Mouse (Mus musculus): ENCODE measurements around the gene Nlrp9c.
"Not testable (repeated sequence)": the region's sequence is repeated elsewhere in the genome, so short reads cannot be mapped to it uniquely, and the experiment has no call there.

Gene Nlrp9c

DNA sequence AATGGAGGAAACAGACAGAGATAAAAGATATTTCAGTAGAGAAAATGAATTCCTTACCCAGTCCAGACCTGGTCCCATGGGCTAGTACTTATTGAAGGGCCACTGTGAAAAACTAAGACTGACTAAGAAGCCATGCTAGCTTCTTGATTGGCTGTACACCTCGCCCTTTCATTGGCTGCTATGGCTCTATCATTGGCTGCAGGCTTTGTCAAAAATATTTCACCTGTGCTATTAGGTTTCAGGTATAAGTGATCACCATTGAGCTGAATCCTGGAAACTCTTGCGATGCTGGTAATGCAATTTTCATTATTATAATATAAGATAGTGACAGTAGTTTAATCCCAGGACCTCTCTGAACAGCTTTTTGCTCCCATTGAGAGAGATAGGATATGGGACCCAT is at the start of gene Nlrp9c:
Gene Nlrp9c, minus strand, starts transcription at position 101 of the 400 bp plus-strand sequence.
- not testable (repeated sequence) for DNase-seq (ENCODE audit: extremely low read depth, low read depth, low spot score)

DNA sequence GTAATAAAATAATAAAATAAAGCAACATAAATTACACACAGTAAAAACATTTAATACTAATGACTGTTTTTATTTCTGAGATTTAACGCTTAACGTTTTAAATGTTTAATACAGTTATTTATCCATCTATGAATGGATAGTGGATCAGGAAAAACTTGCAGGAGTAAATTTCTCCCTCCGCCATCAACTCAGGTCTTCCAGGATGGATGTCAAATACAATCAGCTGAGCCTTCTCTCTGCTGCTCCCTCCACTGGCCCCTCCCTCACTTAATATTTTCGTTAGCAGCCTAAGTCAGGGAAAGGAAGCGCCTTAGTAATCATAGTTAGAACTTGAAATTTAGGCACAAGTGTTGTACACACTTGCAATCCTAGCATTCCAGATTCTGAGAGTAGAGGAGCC is 31.3 kb upstream of the Nlrp9c start, which contains the start of gene Nlrp4a:
Gene Nlrp4a, plus strand, starts transcription at position 301 of the 400 bp plus-strand sequence.
- DNase-seq (ENCODE audit: extremely low read depth, low read depth, low spot score) = no peak

DNA sequence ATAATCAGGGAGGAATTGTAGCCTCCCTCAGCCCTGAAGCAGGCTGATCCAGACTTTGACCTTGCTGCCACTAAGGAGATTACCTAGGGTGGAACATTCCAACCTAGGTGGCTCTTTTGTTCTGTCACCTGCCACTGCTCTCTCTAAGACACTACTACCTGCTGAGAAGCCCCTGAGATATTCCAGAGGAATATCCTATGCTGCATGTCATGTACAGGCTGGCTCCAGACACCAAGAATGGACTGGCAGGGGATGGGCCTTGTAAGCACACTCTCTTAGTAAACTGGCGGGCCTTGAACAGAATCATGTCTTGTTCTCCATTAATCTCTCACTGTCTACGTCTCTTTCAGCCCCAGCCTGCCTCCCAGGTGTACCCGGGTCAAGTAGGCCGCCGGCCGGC is 11.7 kb downstream of the Nlrp9c start:
- not testable (repeated sequence) for DNase-seq (ENCODE audit: extremely low read depth, low read depth, low spot score)

DNA sequence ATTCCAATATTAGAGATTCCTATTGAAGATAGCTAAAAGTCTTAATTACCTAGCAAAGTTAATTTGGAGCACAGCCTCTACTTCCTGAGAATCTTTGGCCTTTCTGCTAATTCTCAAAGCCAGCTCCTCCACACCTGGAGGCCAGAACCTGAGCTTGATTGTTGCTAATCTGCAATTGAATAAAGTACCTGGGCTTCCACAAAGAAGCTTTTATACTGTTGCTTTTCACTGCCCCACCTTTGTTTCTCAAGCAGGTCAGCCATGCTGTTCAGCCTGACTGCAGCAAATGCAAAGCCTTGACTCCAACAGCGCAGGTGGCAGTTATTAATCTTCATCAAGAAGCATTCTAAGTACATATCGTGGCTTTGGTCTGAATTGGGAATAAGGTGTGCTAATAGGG is 12.4 kb downstream of the Nlrp9c start:
- DNase-seq (ENCODE audit: extremely low read depth, low read depth, low spot score) = not testable (repeated sequence)

DNA sequence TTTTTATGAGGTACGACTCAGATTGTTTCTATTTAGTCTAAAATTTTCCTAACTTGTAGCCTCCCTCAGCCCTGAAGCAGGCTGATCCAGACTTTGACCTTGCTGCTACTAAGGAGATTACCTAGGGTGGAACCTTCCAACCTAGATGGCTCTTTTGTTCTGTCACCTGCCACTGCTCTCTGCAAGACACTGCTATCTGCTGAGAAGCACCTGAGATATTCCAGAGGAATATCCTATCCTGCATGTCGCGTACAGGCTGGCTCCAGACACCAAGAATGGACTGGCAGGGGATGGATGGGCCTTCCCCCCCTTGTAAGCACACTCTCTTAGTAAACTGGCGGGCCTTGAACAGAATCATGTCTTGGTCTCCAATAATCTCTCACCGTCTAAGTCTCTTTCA is 16.8 kb downstream of the Nlrp9c start:
- DNase-seq (ENCODE audit: extremely low read depth, low read depth, low spot score) = not testable (repeated sequence)

DNA sequence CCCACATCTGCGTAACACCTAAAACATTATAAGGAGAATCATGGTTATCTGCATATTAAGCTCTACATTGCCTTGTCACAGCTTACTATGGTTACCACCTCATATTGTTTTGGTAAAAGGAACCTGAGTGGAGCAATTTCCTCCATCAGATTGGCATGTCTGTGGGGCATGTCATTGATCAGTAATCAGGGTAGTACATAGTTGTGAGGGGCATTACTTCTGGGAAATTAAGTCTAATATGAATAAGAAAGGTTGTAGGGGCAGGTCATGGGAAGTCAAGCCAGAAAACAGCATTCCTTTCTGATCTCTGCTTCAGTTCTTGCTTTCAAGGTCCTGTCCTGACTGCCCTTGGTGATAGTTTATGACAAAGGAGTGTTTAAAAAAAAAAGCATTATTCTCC is 22.7 kb downstream of the Nlrp9c start:
- DNase-seq (ENCODE audit: extremely low read depth, low read depth, low spot score) = no peak

DNA sequence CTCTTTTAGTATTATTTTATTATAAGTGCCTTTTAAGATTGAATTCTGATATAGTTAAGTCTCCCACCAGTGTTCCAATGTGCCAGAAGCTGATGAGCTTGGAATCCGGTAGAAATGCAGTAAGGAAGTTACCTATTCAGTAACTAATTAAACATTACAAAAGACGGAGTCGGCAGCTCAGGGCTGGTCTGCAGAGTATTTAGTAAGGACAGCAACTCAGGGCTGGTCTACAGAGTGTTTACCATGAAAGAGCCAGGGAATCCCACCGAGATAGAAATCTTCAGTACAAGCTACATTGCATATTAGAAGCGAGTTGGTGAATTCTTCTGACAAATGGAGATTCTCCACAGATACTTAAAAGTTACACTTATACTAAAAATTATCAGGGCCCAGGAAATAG is 30.3 kb downstream of the Nlrp9c start:
- DNase-seq (ENCODE audit: extremely low read depth, low read depth, low spot score) = not testable (repeated sequence)

DNA sequence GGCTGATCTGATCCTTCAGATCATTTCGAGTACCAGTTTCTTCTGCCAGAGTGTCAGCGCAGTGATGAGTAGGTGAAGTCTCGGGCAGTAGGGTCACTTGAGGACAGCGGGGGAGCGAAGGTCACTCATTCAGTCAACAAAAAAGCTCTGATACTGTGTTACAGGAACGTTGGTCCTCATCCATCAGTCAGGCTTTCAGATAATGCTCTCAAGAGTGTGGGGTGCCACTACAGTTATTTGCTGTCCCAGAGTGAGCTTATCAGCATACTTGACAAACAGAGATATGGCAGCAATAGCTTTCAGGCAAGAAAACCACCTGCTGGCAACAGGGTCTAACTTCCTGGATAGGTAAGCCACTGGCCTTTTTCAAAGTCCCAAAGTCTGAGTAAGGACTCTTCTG is 46.8 kb downstream of the Nlrp9c start:
- DNase-seq (ENCODE audit: extremely low read depth, low read depth, low spot score) = not testable (repeated sequence)

DNA sequence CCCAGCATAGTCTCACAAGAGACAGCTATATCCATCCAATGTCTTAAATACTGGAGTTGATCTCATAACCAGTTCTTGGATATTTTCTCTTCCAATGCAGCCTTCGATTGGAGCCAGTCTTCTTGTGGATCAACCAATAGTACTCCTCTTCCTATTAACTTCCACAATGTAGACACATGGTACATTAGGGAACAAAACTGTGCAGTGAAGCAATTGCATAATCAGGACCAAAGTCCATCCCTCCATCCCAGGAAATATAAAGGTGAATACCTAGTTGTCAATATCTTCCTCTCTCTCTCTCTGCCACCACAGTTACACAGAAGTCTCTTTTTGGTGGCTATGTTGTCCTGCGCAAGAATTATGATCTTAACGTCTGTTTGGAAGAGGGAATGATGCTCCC is 51.2 kb downstream of the Nlrp9c start:
- DNase-seq (ENCODE audit: extremely low read depth, low read depth, low spot score) = not testable (repeated sequence)

DNA sequence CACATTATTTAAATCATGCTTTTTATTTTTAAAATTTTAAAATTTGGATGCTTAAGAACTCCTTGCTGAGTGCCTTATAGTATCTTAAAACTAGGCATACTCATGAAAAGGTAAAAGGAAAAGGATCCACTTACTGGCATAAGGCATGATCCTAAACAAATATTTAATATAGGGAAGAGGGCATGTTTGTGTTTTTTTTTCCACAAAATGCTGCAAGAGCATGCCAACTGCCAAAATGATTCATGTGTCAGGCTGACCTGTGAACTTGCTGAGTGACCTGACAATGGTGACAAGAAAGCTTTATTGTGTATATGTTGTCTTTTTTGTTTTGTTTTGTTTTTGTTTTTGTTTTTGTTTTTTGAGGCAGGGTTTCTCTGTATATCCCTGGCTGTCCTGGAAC is 53.3 kb downstream of the Nlrp9c start:
- not testable (repeated sequence) for DNase-seq (ENCODE audit: extremely low read depth, low read depth, low spot score)

DNA sequence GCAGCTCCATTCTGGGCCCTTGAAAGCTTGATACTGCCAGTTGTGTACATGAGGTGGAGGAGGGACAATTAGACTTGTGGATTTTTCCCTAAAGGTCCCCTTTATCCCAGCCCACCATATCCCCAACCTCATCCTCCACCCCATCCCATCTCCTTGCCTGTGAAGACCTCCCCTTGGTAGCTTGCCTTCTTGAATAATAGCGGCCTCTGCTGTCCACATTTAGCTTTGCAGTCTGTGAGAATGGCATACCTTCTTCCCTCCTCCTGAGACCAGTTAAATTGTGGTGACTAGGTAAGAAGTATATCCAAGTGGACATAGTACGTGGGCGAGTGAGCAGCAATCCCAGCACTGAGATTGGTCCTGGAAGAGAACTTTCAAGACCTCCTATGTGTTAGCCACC is 83.1 kb downstream of the Nlrp9c start:
- DNase-seq (ENCODE audit: extremely low read depth, low read depth, low spot score) = not testable (repeated sequence)

DNA sequence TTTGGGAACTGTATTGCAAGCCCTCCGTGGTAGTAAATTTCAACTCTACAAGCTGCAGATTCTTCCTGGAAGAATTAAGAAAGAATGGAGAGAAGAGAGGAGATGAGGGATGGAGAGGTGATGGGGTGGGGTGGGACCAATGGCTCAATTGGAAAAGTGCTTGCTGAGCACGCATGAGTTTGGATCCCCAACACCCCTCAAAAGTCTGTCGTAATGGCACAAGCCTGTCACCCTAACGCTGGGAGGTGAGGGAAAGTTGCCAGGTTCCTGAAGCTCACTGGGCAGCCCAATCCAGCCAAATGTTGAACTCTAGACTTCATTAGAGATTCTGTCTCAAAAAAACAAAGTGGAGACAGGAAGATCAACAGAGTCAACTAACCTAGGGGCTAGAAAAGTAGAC is 87.7 kb downstream of the Nlrp9c start:
- not testable (repeated sequence) for DNase-seq (ENCODE audit: extremely low read depth, low read depth, low spot score)

DNA sequence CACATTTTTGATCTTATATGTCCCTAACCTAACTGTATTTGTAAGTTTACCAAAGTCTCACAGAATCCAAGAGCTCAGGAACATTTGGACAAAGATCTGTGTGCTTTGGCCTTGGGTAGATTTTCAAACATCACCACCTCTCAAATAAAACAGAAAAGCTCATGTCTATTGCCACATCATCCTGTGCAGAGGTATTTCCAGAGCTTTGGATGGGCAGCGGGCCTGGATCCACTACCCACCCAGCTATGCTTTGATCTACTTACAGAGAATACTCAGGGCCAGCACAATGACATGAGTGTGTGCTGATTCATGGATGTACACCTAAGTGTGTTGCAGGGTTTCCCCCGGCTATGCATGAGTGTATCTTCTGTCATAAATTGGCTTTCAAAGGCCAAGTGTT is 88.3 kb downstream of the Nlrp9c start:
- not testable (repeated sequence) for DNase-seq (ENCODE audit: extremely low read depth, low read depth, low spot score)

DNA sequence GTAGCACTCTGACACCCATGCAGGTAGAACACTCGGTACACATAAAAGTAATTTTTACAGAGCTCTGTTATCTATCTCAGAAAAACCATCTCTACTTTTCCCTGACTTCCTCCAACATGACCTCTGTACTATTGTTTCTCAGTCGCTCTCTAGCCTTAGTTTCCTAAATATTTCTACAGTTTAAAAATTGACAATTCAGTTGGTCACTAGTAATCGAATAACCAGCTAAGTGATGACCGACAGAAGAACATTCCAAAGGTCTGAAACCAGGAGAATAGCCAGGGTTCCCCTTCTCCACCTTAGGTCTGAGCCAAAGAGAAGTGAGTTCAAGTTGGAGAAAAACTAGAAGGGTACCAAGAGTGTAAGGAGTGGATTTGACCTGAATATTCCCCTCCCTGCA is 91.7 kb downstream of the Nlrp9c start:
- DNase-seq (ENCODE audit: extremely low read depth, low read depth, low spot score) = not testable (repeated sequence)

DNA sequence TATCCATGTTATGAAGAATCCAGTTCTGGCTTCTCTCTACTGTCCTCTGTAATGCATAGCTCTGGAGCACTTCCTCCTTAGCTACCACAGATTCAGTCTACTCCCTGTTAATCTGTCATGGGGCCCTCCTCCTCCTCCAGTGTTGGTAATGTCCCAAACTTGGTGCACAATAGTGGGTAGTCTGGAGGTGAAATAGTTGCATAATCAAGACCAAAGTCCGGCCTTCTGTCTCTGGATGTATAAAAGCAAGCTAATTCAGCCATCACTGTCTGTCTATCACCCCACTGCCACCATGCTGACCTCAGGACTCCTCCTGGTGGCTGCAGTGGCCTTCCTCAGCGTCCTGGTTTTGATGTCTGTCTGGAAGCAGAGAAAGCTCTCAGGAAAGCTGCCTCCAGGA is 96.6 kb downstream of the Nlrp9c start, which contains the start of gene Cyp2a4:
Gene Cyp2a4, plus strand, starts transcription at position 244 of the 400 bp plus-strand sequence.
- not testable (repeated sequence) for DNase-seq (ENCODE audit: extremely low read depth, low read depth, low spot score)

DNA sequence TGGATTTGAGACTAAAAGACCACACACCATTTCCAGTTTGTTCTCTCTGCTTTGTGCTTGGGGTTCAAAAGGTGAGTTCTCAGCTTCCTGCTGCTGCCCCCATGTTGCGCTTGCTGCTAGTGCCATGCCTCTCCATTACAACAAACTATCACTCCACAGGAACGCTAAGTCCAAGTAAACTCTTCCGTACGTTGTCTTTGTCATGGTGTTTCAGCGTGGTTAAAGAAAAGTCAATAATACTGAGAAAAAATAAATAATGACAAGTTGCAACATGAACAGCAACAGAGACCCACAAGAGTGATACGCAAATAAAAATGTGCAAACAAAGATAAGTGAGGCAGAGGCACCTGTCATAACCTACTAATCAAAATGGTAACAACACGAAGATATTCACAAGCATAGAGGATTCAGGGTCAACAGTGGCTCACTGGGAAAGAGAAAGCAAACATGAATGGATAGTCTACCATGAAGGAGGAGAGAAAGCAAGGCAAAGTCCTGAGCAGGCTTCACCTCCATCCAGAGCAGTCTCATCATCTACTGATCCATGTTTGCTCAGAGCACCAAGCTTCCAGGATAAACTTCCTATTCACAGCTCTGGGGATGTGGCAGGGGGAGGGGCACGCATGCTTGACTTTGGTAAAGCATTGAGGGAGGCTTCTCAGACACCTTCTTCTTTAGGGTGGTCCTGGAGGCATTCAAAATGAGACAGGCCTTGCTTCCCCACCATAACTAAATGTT is 99.9 kb downstream of the Nlrp9c start:
- not testable (repeated sequence) for DNase-seq (ENCODE audit: extremely low read depth, low read depth, low spot score)

Measured in fat pad, adult 2 months (tissue).